Mouse (Mus musculus) left cerebral cortex, postnatal 36 days (tissue): ENCODE results near the gene Gm1673. TPM values are rescaled to one million over a fixed set of nuclear protein-coding genes. Genes with fewer than 3 reads are reported as not detected.

Source experiments
- DNase-seq, 2 experiments: peaks; one replicate each; pipeline ENCODE4 v3.0.0; 2021 to 2022; ENCODE audit warnings: low spot score in 2 of 2, mixed read lengths in 1 of 2
- intact Hi-C: fragments of 180-260 bp; cut with DNase I; formaldehyde crosslinking; loops from one replicate; pipeline ENCODE4 v1.15.1; 2025
- total RNA-seq, 2 experiments: library from RNA; stranded (reverse); gene quantifications; 2 replicates each; pipeline ENCODE4 v1.2.3; 2021

Gene Gm1673
- total RNA-seq, 2 experiments from 2014 or later, result 77.3 to 91.5 TPM

DNA sequence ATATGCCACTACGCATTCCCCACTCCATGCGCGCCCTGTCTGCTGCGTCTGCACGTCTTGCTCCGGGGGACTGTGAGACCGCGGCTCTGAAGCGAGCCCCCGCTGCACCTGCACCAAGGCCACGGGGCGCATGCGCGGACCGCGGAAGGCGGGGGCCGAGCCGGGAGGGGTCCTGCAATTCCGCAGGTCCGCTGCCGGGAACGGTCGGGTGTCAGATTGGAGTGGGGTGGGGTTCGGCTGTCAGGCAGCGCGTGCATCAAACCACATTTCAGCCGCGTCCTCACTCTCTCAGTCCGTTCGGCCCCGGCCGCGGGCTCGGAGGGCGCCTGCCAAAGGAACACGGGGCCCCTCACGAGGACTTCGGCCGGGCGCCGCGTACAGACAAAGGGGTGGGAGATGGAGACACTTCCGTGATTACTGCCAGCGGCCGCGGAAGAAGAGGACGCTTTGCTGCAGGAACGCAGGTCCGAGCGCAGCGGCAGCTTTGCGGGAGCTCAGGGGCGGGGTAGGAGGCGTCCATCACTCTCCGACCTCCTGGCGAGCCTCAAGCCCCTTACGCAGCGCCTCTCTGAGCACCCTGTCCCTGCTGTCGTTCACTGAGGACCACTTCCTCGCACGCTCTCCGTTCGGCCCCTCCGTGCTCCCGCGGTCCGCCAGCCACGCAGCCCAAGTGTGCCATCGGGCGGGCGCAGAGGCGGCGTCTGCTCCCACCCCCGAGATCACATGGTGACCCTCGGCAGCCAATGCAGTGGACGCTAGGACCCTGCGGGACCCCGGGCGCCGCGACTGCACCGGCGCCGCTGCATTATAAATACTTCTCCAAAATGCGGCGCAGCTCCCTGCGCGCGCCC is 12.8 kb downstream of the Gm1673 start, which contains the start of gene Nat8l:
Nat8l (plus strand) TSS at position 142 of the 851 bp plus-strand sequence.
- DNase-seq, result peak; percentile 91 to 95
- intact Hi-C loops, result loop anchor here (2.0 to 10.0 kb wide), 3 partner anchors 59 to 279 kb away; partner anchors contain the start of genes Mxd4 and Nelfa

DNA sequence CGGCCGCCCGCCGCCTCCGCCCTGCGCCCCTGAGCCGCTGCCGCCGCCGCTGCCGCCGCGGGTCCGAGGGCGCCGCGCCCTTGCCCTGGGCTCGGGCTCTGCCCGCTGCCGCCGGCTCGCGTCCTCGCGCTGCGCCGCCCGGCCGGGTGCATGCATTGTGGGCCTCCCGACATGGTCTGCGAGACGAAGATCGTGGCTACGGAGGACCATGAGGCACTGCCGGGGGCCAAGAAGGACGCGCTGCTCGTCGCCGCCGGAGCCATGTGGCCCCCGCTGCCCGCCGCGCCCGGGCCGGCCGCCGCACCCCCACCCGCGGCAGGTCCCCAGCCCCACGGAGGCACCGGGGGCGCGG is 13.4 kb downstream of the Gm1673 start:
- intact Hi-C loops, result loop anchor here (2.0 to 10.0 kb wide), 3 partner anchors 60 to 278 kb away; partner anchors contain the start of genes Mxd4 and Nelfa
- DNase-seq, result no peak

DNA sequence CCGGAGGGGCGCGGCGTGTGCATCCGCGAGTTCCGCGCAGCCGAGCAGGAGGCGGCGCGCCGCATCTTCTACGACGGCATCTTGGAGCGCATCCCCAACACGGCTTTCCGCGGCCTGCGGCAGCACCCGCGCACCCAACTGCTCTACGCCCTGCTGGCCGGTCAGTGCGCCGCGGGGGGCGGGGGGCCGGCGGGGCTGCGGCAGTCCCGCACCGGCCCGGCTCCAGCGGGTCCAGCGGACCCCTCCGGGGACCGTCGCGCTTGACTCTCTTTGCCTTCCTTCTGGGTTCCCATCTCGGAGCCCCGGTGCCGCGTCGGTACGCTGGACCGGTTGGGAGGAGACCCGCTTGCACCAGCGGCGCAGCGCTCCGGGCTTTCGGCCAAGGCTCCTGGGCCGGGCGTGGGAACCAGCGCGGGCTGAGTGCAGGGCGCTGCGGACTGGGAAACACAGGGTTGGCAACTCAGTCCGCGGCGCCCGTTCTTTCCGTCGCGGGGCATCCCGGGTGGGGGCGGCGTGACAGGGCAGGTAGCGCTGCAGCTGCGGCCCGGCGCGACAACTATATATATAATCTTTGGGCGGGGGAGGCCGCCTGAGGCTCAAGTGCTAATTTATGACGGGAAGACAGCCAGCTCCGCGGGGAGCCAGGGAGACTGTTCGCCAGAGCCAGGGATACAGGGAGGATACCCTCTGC is 14.0 kb downstream of the Gm1673 start:
- peak; percentile 80 to 86 for DNase-seq
- intact Hi-C loops, result loop anchor here (2.0 to 10.0 kb wide), 3 partner anchors 60 to 278 kb away; partner anchors contain the start of genes Mxd4 and Nelfa

DNA sequence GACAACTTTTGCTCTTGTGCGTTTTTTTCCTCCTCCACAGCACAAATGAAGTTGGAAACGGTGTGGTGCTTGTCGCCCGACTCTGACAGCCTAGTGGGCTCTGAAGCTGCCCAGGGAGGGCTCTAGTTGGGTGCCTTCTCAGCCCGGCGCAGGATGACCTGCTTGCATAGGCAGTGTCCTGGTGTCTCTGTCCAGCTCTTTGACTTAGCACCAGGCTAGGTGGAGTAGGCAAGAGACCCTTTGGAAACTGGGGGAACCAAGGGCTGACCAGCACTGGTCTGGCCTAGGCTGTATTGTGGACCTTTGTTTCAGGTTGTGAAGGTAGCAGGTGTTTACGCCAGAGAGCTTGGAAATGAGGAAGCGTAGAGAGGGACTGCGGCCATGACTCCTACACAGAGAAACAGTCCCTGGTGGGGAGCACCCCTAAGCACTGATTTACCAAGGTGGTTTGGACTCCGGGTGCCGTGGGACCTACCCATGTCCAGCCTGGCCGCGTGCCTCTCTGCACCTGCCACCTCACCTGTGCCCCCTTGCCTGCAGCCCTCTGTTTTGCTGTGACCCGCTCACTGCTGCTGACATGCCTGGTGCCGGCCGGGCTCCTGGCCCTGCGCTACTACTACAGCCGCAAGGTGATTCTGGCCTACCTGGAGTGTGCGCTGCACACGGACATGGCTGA is 14.7 kb downstream of the Gm1673 start:
- intact Hi-C loops, result loop anchor here (2.0 to 10.0 kb wide), 3 partner anchors 61 to 277 kb away; partner anchors contain the start of genes Mxd4 and Nelfa
- no peak for DNase-seq

DNA sequence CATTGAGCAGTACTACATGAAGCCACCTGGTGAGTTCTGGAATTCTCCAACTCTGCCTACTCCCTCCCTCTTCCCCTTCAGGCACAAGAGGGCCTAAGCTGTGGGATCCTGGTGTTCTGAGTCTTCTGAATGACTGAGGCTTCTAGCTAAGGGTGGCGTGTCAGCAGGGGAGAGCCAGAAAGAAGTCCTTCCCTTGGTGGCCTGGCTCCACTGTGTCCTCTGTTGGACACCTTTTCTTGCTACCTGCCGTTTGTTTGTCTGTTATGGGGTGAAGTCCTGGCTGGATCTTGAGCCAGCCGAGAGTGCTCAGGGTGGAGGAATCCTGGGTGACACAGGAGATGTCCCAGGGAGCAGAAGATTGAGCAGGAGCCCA is 15.3 kb downstream of the Gm1673 start:
- DNase-seq, result no peak
- intact Hi-C loops, result loop anchor here (5.0 to 10.0 kb wide), 2 partner anchors 189 to 276 kb away; partner anchors contain the start of gene Mxd4

DNA sequence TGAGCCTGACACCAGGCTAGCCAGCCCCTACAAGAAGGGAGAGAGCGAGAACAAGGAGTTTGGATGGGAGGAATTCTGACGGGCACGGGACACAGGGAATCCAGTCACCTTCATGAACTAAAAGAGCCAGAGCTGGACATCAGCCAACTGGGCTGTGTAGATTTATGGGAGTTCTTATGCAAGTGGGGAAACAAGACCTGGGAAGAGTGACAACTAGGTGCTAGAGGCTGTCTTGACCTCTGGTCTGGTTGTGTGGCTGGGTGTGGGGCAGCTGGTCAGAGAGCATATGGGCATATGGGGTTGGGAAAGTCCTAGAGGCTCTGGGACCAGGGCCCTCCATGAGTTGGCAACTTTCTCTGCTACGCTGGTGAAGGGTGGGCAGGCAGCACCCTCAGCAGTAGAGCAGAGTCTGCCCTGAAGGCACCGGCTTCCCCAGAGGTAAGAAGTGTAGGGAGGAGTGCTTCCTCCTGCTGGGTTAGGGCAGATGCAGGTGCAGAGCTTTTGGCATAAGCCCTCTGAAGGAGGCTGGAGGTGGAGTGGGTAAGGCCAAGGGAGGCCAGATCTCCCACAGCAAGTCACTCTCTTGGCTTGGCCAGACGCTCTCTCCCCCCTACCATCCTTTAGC is 16.3 kb downstream of the Gm1673 start:
- intact Hi-C loops, result loop anchor here (5.0 to 10.0 kb wide), 2 partner anchors 188 to 275 kb away; partner anchors contain the start of gene Mxd4
- DNase-seq, result no peak

DNA sequence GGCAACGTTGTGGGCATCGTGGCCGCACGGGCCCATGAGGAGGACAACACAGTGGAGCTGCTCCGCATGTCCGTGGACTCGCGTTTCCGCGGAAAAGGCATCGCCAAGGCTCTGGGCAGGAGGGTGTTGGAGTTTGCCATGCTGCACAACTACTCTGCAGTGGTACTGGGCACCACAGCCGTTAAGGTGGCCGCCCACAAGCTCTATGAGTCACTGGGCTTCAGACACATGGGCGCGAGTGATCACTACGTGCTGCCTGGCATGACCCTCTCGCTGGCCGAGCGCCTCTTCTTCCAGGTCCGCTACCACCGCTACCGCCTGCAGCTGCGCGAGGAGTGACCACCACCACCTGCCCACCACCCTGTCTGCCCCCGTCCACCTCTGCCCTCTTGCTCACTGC is 17.6 kb downstream of the Gm1673 start:
- intact Hi-C loops, result no loop called here

DNA sequence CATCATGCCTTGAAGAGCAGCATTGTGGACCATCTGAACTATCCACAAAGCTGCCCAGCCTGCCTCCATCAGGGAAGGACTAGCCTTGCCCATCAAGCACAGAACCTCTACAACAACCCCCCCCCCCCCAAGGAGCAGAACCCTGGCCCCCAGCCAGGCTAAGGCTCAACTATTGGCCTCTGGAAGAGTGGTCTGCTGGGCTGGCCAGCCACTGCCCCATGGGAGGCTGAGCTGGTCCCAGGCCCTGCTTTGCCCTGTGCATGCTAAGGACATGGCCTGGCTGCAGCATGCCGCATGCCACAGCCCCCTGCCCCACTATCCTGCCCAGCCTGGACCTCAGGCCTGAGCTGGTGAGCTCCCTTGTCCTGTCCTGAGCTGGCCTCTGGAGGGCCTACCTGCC is 18.2 kb downstream of the Gm1673 start:
- intact Hi-C loops, result no loop called here

More for the DNA sequence above, 17.6 kb downstream of the Gm1673 start:
- peak in 1 of 2 experiments; percentile 45 for DNase-seq

DNA sequence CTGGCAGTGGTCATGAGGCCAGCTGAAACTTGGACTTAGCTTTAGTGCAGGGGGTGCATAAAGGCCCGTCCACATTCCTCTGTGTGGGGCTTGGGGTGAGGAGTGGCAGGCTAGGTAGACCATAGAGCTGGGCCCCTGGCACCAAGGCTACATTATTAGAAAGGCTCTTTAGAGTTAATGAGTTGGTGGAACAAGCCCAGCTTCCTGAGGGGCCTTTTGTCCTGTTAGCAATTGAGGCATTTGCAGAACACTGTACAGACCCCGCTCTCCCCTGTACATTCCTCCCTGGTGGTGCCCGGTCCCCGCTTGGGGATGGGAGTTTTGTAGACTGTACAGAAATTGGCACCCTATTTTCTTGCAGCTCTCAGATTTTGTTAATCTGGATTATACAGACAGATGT is 19.4 kb downstream of the Gm1673 start:
- no peak for DNase-seq
- intact Hi-C loops, result no loop called here

More for the DNA sequence above, 18.2 kb downstream of the Gm1673 start:
- DNase-seq, result no peak

DNA sequence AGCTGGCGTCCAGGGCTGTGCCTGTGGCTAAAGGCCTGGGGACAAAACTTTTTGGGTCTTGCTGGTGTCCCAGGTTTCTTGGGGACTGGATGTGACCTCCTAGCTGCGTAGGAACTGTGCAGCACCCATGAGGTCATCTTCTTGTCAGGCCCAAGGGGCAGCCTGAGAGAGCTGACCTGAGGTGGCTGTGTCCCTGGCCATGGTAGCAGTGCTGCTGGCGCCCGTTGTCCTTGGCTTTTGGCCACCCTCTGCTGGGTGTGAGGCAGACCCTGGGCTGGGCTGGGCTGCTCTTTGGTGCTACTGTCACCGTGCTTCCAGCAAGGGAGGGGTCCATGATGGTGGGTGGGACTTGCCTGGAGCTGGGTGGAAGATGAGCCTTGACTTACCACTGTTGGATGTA is 21.4 kb downstream of the Gm1673 start:
- intact Hi-C loops, result no loop called here
- no peak for DNase-seq

DNA sequence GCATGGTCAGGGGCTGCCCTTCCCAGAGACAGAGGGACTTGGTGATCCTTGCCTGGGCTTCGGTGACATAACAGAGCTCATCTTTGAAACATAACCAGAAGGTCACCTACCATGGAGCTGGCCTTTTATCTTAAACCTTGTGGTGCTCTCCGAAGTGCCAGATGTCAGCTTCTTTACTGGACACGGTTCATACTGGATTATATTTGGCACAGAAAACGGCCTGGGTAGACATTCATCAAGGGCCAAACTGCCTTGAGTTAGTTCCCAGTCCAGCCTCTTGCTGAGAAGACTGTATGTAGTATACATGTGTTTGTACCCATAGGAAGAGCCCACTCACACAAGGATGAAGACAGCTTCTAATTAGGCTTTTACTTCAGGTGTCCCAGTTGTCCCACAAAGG is 23.6 kb downstream of the Gm1673 start:
- DNase-seq, result no peak
- intact Hi-C loops, result no loop called here

DNA sequence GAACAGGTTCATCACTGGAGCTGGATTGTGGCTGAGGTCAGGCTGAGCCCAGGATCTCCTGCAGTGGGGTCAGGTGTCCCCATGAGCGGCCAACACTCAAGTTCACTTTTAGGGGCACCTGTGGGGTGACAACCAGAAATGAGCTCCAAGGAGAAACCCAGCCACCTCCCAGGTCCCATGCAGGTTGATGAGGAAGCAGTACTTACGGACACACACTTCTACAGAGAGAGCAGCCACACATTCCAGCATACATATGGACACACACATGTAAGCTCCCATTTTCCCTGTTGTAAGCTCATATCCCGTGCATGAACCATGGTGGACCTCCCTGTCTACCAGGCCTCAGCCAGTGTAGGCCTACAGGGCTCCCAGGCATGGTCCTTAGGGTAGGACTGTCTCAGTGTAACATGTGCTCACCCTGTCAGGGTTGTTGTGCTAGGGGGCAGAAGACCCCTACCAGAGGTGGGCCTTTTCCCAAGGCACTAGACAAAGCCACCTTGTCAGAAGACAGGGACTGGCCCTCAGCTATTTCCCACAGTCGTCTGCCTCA is 24.2 kb downstream of the Gm1673 start:
- intact Hi-C loops, result no loop called here

DNA sequence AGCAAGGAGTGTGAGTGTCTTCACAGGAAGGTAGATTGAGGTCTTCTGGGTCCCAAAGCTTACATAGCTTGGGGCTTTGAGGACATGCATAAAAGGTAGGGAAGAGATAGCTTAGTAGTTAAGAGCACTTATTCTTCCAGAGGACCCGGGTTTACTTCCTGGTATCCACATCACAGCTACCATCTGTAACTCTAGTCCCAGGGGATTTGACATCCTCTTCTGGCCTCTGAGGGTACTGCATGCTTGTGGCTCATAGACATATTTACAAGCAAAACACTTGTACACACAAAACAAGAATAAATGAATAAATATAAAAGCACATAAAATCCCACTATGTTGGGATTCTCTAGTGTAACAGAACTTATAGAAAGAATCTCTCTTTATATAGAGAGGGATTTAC is 31.4 kb downstream of the Gm1673 start:
- intact Hi-C loops, result no loop called here

More for the DNA sequence above, 24.2 kb downstream of the Gm1673 start:
- no peak for DNase-seq

DNA sequence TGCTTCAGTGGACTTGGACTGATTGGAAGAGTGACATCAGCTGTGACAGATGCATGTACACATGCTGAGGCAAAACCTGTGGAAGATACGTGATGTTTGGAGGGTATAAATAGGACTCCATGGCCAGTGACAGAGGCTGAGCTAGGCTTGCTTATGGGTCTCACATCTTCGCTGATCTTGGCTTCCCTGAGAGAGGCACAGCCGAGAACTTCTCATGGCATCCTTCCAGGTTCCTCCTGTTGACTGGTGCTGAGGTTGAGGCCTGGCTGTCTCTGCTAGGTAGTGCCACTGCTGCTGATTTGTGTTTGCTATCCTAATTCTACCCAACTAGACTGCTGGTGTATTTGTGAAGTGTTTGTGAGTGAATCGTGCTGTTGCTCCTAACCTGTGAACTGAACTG is 35.7 kb downstream of the Gm1673 start:
- DNase-seq, result no peak
- intact Hi-C loops, result no loop called here

More for the DNA sequence above, 31.4 kb downstream of the Gm1673 start:
- no peak for DNase-seq

DNA sequence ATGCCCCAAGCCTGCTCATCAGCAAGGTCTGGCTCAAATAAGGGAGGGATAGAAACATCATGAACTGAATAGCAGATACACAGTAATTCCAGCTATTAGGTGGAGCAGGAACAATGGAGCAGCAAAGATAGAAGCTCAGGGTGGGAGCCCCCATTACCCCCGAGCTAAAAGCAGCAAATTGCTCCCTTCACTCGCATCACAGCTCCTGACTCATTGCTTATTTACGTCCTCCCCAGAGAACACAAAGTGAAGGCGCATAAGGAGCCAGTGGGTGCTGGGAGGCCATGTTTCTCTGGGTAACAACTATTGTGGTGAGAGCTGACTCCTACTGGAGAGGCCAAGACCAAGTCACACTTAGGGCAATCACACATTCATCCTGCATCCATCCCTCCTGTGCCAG is 46.9 kb downstream of the Gm1673 start:
- intact Hi-C loops, result no loop called here
- DNase-seq, result no peak

DNA sequence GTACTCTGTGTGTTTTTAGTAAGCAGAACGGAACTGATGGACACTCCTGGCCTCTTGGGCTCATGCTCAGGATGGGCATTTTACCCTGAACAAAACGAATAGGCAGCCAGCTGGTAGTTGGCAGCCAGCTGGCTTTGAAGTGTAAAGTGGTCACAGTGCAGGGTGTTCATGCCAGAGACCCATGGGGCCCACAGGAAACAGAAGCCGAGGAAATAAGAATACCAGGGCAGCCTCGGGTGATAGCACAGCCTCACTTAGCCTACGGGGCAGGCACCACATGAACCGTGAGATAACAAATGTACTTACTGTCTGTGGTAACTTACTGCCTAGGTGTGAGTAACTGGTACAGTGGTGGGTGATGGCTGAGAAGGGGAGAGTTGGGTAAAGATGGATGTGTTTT is 47.8 kb downstream of the Gm1673 start:
- intact Hi-C loops, result no loop called here
- no peak for DNase-seq

DNA sequence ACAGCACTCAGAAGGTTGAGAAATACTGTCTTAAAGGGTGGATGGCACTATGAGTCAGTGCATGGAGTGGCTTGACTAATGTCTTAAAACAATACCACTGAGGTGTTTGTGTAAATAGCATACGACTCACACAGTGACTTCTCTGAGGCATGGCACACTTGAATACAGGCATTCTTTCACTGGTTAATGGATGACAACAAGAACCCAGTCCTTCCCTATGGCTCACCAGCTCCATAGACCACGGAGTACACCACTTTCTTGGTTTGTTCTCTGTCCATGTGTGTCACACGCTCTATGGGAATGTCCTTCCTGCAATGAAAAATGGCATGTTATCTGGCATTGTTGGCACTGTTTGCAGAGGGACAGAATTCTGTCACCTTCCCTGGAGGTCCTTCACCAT is 49.3 kb downstream of the Gm1673 start:
- no peak for DNase-seq
- intact Hi-C loops, result no loop called here
